Mouse (Mus musculus) stomach, postnatal 0 days (tissue): ENCODE data around the gene Ogdhl. TPM values are rescaled to one million over a fixed set of nuclear protein-coding genes. Genes with fewer than 3 reads are reported as not detected.

Experiments
- ATAC-seq: fragments of 200-750 bp; cut with Nextera tagmentation; 2 replicates; pipeline ENCODE4 v1.8.0; 2017; ENCODE audit not compliant: low FRiP score, low TSS enrichment
- DNase-seq: peaks from one replicate; pipeline ENCODE4 v3.0.0-alpha.2; 2016; ENCODE audit warnings: low spot score
- H3K27ac ChIP-seq: fragments of 300-500 bp; sonication (generic); replicated peaks from 2 replicates; pipeline ENCODE4 v1.5.1; 2014; ENCODE audit warnings: mild to moderate bottlenecking, control low read depth
- H3K27me3 ChIP-seq: fragments of 300-500 bp; sonication (generic); 2 replicates; pipeline ENCODE4 v1.6.1; 2014; ENCODE audit warnings: low read length; ENCODE audit not compliant: control insufficient read depth, insufficient read depth
- H3K36me3 ChIP-seq: fragments of 300-500 bp; sonication (generic); 2 replicates; pipeline ENCODE4 v1.6.1; 2014; ENCODE audit warnings: low read length, mixed read lengths; ENCODE audit not compliant: control insufficient read depth, insufficient read depth
- H3K4me1 ChIP-seq: fragments of 300-500 bp; sonication (generic); replicated peaks from 2 replicates; pipeline ENCODE4 v1.6.1; 2014; ENCODE audit warnings: antibody characterized with exemption; ENCODE audit not compliant: control insufficient read depth, insufficient read depth
- H3K4me2 ChIP-seq: fragments of 300-500 bp; sonication (generic); replicated peaks from 2 replicates; pipeline ENCODE4 v1.6.1; 2014; ENCODE audit warnings: low read depth, mild to moderate bottlenecking, control low read depth, moderate library complexity
- H3K4me3 ChIP-seq: fragments of 300-500 bp; sonication (generic); 2 replicates; pipeline ENCODE4 v1.5.1; 2014; ENCODE audit warnings: low read depth, low read length, control low read depth
- H3K9ac ChIP-seq: fragments of 300-500 bp; sonication (generic); 2 replicates; pipeline ENCODE4 v1.6.1; 2014; ENCODE audit warnings: mild to moderate bottlenecking, low read length, control low read depth, mixed read lengths
- H3K9me3 ChIP-seq: fragments of 300-500 bp; sonication (generic); 2 replicates; pipeline ENCODE4 v1.6.1; 2016; ENCODE audit warnings: low read length; ENCODE audit not compliant: control insufficient read depth
- CTCF ChIP-seq: IDR thresholded peaks from 2 replicates; pipeline ENCODE4 v1.5.1; 2016; ENCODE audit warnings: antibody characterized with exemption, low read depth, mild to moderate bottlenecking, moderate library complexity
- EP300 ChIP-seq: optimal IDR thresholded peaks from 2 replicates; pipeline ENCODE3; 2016; ENCODE audit warnings: antibody characterized with exemption
- WGBS: fragments of 180-500 bp; shearing (Covaris S2); extraction: QIAGEN DNeasy Blood & Tissue Kit; methylation state at CpG from one replicate; pipeline ENCODE4 v1.1.7; 2014; 5-methylcytosine and 5-hydroxymethylcytosine counted together
- polyA plus RNA-seq: library from polyadenylated mRNA; unstranded; fragments of >200 nt; fragmentation: Nextera tagmentation; extraction: Ambion mirVana; gene quantifications from 2 replicates; pipeline ENCODE4 v1.2.1, GENCODE M21; 2015

The Ogdhl gene
- polyA plus RNA-seq, 1 experiment from 2014 or later, result 1.6 TPM

GRCm38 (mm10) chr14:32381619-32382018 lies 59.8 kb downstream of the Ogdhl start:
- Histone ChIP-seq H3K36me3 (no peaks in the 10 kb centered on the region), H3K4me1 (no peaks in the 10 kb centered on the region), H3K4me3 (no peak overlapping the region), H3K9me3 (no peaks in the 10 kb centered on the region), H3K27ac (no peak overlapping the region), H3K27me3 (no peaks in the 10 kb centered on the region; the same call in 1 of the 2 replicates), H3K4me2 (no peak overlapping the region), H3K9ac (no peak overlapping the region)
- WGBS, result 39% methylated on average over 15 of the region's 15 CpGs
- TF ChIP-seq CTCF, result no peak
- no peak for TF ChIP-seq EP300
- no peak for ATAC-seq
- no peak for DNase-seq

- peak; percentile 79 for ATAC-seq
- Histone ChIP-seq H3K4me1 (no peaks in the 10 kb centered on the region), H3K4me3 (no peak within 1 kb of the TSS), H3K9ac (no peak within 1 kb of the TSS), H3K27me3 (no peaks in the 10 kb centered on the region), H3K9me3 (no peaks in the 10 kb centered on the region), H3K4me2 (no peak within 1 kb of the TSS), H3K36me3 (no peaks in the 10 kb centered on the region), H3K27ac (no peak within 1 kb of the TSS)
- TF ChIP-seq CTCF, result no peak
- no peak for TF ChIP-seq EP300
- 6% methylated on average over 13 of the region's 13 CpGs for WGBS
- peak; percentile 78 for DNase-seq
These were observed 66.4 kb downstream of the Ogdhl start, which contains the start of gene 1700024G13Rik for GRCm38 (mm10) chr14:32388196-32388595. Gene 1700024G13Rik (minus strand): TSS chr14:32388391.

Other genes with a start within 250 kb of the Ogdhl start
- 17.7 and 19.3 TPM in 2 replicates for gene Oxnad1, start 236.6 kb upstream of the Ogdhl start, polyA plus RNA-seq
- gene Dph3, start 236.3 kb upstream of the Ogdhl start, polyA plus RNA-seq, result 91.4 and 93.3 TPM in 2 replicates
- gene Msmb, start 180.0 kb upstream of the Ogdhl start, polyA plus RNA-seq, result not detected in 2 replicates
- 97.2 and 100 TPM in 2 replicates for gene Ncoa4, start 162.2 kb upstream of the Ogdhl start, polyA plus RNA-seq
- gene Timm23, start 120.1 kb upstream of the Ogdhl start, polyA plus RNA-seq, result 218 and 234 TPM in 2 replicates
- 15.2 and 17.5 TPM in 2 replicates for gene Parg, start 120.1 kb upstream of the Ogdhl start, polyA plus RNA-seq
- not detected in 2 replicates for gene 1700024G13Rik, start 66.4 kb downstream of the Ogdhl start, polyA plus RNA-seq
- gene Slc18a3, start 142.8 kb downstream of the Ogdhl start, polyA plus RNA-seq, result 3.8 and 3.9 TPM in 2 replicates
- 0.17 and 0.30 TPM in 2 replicates for gene Chat, start 144.0 kb downstream of the Ogdhl start, polyA plus RNA-seq
- gene Ercc6, start 191.5 kb downstream of the Ogdhl start, polyA plus RNA-seq, result 8.4 and 9.0 TPM in 2 replicates